Mouse (Mus musculus) CD8-positive naive resting alpha-beta T cell, adult 2 months (primary cell): ENCODE measurements around the gene Slco2a1.

Source experiments
- DNase-seq, 2 experiments: peaks; one replicate each; pipeline ENCODE4 v3.0.0; 2022; ENCODE audit warnings: low read depth in 2 of 2, low spot score in 2 of 2

Gene Slco2a1

DNA sequence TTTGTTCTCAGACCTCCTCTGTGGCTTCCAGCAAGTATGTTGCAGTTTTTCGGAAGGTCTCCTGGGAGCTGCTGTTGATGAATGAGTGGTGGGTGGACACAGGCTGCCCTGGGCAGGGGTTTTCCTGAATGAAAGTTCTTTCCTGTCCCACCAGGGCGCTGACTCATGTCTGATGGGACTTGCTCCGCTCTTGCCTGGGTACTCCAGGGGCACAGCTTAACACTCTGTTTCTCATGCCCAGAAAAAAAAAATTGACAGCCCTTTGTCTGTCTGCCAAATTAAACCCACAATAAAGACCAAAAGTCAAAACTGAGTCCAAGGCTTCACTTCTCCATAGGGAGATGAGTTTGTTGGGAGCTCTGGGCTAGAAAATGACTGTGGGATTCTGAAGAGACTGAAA, 44.9 kb downstream of the Slco2a1 start:
- no peak for DNase-seq

GRCm38 (mm10) chr9:103036971-103037391, 48.5 kb downstream of the Slco2a1 start:
- no peak for DNase-seq

DNA sequence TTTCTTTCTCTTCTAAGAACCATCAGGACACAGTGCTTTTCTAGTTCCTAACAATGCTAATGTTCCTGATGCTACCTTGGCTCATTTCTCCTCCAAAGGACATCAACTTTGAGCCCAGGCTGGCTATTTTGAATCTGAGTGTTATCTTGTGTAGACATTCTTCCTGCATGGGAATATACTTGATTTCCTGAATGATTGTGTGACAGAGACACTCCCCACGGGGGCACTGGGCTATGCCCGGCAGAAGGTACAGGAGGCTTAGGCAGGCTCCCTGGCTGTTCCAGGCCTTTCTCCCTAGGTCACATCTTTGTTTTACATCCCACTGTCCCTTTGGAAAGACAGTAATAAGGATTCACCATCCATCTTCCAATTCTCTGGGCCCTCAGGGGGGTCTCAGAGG, 49.8 kb downstream of the Slco2a1 start:
- no peak for DNase-seq

DNA sequence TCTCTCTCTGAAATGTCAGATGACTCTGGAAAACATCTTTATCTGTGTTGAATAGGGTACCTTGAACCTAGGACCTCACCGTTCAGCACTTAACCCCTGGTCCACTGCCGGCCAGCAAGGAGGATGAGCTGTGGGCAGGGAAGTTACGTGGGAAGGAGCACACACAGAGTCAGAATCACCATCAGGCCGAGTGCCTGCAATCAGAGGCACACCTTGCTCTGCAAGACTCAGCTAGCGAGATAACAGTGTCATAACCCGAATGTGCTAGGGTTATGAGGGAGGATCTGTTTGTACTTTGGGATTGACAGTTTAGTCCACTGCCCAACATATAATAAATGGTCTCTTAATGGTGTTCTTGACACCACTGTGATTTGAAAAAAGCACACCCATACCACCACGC, 50.2 kb downstream of the Slco2a1 start:
- DNase-seq, result no peak

DNA sequence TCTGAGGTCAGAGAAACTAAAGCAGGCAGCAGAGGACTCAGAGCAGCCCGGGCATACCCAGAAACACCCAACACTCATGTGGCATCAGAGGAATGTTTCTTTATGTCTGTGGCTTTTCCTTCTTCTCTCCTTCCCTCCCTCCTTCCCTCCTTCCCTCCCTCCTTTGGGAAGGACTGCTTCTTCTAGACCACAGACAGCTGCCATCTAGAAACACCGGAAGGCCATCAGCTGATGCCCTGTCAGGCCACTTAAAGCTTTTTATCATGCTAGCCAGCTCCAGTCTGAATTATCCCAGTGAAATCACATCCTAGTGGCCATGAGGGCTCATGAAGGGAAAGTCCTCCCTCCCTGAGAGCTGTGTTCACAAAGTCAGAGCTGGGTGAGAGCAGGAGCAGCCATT, 52.1 kb downstream of the Slco2a1 start:
- DNase-seq, result no peak

GRCm38 (mm10) chr9:103045406-103045805, 56.9 kb downstream of the Slco2a1 start:
- DNase-seq, result no peak

GRCm38 (mm10) chr9:103049049-103049511, 60.6 kb downstream of the Slco2a1 start:
- DNase-seq, result no peak

DNA sequence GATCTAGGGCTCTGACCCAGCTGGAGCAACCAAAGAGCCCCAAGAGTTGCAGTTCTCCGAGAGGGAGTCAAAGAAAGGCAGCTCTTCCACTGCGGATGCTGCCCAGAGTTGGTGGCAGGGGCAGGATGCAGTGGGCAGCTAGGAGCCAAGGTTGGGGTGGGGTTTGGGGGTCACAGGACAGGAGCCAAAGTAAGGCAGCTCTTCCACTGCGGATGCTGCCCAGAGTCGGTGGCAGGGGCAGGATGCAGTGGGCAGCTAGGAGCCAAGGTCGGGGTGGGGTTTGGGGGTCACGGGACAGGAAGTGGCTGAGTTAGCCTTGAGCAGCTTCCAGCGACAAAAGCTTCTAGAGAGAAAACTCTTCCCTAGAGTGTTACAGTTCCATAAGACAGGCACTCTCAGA, 65.3 kb downstream of the Slco2a1 start:
- no peak for DNase-seq

GRCm38 (mm10) chr9:103055061-103055460, 66.5 kb downstream of the Slco2a1 start:
- no peak for DNase-seq

GRCm38 (mm10) chr9:103056164-103056563, 67.7 kb downstream of the Slco2a1 start:
- no peak for DNase-seq

- no peak for DNase-seq
These were observed 72.0 kb downstream of the Slco2a1 start for GRCm38 (mm10) chr9:103060551-103060950.

- DNase-seq, result no peak
These were observed 73.0 kb downstream of the Slco2a1 start for GRCm38 (mm10) chr9:103061471-103062053.

DNA sequence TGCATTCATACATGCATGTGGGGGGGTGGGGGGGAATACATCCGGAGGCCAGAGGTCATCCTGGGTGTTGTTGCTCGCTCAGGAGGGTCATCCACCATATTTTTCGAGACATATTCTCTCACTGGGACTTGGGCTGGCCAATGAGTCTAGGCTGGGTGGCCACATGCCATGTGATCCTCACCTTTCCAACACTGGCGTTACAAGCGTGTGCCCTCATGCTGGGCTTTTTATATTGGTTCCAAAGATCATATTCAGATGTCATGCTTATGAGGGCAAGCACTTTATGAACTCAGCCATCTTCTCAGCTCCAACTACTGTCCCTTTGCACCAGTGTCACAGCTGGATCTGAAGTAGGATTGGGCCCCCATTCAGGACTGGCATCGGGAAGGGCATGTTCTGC, 75.1 kb downstream of the Slco2a1 start:
- no peak for DNase-seq

DNA sequence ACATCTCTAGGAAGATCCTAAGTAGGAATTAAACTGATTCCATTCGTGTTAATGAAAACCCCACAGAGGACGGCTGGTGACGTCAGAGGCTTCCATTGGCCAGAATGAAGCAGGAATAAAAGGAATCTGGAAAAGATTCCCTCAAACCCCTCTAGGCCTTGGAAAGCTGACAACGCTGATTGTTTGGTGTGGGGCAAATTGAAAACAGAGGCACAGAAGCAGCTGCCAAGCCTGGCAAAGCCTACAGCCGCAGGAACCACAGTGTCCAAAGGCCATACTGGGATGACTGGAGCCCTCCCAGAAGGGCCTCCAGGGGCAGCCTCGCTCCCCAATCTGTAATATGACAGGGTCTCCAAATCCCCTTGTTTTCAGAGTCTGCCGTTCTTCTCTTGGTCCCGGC, 78.3 kb downstream of the Slco2a1 start:
- no peak for DNase-seq

- DNase-seq, result no peak
These were observed 79.1 kb downstream of the Slco2a1 start for GRCm38 (mm10) chr9:103067651-103068050.

- DNase-seq, result no peak
These were observed 80.3 kb downstream of the Slco2a1 start for GRCm38 (mm10) chr9:103068769-103069168.

DNA sequence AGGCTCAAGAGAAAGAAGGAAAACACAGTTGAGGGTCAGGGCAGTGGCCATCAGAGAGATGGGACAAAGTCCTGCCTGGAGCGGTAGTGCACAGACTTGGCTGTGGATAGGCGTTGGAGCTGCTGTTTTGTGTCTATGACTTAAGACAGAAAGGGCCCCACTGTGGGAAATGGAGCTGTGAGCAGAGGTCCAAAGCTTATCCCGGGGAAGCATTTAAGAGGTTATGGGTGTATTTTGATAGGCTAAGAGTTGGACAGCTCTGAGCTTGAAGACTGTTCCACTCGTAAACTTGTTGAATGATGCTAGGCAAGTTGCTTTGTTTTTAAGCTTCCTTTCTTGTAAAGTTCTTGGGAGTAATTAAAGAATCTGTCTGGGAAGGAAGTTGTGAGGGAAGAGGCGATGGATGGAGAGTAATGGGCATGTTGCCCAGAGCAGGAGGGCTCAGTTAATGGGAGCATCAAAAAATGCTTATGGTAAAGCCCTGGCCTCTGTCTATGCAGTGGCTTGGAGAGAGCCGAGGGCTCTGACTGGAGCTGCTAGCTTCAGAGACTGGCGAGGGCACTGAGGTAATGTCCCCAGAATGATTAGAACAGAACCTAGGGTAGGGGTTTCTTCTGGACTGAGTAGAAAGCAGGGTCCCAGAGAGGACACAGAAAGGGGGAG, 83.2 kb downstream of the Slco2a1 start:
- DNase-seq, result no peak

GRCm38 (mm10) chr9:103072204-103072599, 83.7 kb downstream of the Slco2a1 start:
- DNase-seq, result no peak

DNA sequence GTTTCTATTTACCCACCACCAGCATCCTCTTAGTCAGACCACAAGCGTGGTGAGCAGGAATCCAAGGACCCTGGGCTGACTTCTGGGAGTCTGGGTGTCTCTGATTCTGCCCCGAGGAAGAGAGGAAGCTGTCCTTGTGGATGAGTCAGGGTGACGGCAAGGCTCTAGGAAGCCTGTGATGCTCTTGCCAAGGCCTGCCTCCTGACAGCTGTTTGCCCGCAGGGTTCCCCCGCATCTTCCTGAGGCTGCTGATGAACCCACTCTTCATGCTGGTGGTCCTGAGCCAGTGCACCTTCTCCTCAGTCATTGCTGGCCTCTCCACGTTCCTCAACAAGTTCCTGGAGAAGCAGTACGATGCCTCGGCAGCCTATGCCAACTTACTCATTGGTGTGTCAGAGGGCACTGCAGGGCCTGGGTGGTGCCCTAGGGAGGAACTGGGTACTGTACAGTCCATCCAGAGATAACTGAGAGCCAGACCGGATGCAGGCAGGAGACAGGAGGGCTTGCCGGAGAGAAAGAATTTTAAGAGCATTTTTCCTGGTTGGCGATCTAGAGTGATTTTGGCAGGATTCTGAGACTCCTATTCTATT, 84.5 kb downstream of the Slco2a1 start:
- DNase-seq, result no peak

GRCm38 (mm10) chr9:103076836-103077531, 88.5 kb downstream of the Slco2a1 start:
- no peak for DNase-seq

GRCm38 (mm10) chr9:103078194-103078691, 89.7 kb downstream of the Slco2a1 start:
- DNase-seq, result no peak

DNA sequence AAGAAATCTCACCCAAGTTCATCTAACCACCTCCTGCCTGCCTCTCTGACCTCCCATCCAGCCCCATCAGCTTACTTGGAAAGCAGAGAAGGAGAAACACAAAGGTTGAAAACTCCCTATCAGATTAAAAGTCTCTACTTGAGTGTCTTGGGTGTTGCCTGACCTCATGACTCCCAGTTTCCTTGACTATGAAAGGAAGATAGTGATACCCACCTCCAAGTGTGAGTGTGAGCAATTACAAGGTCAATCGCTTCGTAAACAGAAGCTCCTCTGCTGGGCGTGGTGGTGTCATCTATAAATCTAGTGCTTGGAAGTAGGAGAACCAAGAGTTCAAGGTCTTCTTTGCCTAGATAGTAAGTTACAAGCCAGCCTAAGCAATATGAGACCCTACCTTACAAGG, 91.7 kb downstream of the Slco2a1 start:
- no peak for DNase-seq
